Mouse (Mus musculus): ENCODE data around the gene Cyp24a1. TPM values are rescaled to one million over a fixed set of nuclear protein-coding genes. Genes with fewer than 3 reads are reported as not detected.

Gene Cyp24a1
- total and polyA plus RNA-seq, 3 experiments: not detected

DNA sequence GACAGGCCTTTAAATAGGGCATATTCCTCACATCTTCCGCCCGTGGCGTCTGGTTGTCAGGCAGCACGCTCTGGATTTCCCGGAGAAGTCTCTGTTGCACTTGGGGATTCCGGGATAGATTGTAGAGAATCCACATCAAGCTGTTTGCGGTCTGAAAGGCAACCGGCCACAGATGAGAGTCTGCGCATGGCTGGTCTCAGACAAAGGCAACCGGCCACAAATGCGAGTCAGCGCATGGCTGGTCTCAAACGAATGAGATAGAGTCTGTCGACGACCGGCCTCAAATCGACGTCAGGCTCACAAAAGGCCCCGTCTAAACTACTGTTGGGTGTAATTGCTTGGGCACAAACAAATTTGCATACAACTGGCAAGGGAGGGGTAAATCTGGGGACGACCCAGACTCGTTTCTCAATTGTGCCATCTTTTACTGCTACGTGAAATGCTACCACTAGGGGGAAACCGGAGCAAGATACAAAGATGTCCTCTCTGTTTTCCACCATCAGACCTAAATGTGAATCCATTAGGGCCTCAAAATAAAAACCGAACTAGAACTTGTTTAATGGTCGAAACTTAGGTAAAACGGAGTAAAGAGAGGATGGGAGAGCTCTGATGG, 8.9 kb downstream of the Cyp24a1 start:
- no peak for DNase-seq (ENCODE audit: low spot score)
- peaks cover 70% of the 10 kb centered on the region for H3K9me3 ChIP-seq (replicated peaks)
- no peaks in the 10 kb centered on the region for H3K4me1 ChIP-seq (ENCODE audit: insufficient read depth, low read depth, low read length)
- no peak for ATAC-seq (ENCODE audit: extremely low read depth, insufficient number of reproducible peaks, low FRiP score, poor library complexity, severe bottlenecking)
- no peak for TF ChIP-seq GATA2 (IDR thresholded peaks at IDR 0.05; ENCODE audit: borderline replicate concordance, low read depth, low read length)
- TF ChIP-seq TAL1 (conservative IDR thresholded peaks at IDR 0.05; ENCODE audit: low read depth, low read length): no peak
- TF ChIP-seq GATA1 (IDR thresholded peaks at IDR 0.05; ENCODE audit: borderline replicate concordance, low read length): no peak
- TF ChIP-seq POLR2AphosphoS5 (IDR thresholded peaks at IDR 0.05; ENCODE audit: insufficient replicate concordance, low read depth, low read length): no peak
- TF ChIP-seq CTCF (IDR thresholded peaks at IDR 0.05; ENCODE audit: low read depth, low read length): no peak
- no peaks in the 10 kb centered on the region for H3K27me3 ChIP-seq (ENCODE audit: insufficient read depth, low read length)
- no peaks in the 10 kb centered on the region for H3K36me3 ChIP-seq (replicated peaks)
- H3K4me3 ChIP-seq (ENCODE audit: low read depth, low read length): no peak overlapping the region

GRCm38 (mm10) chr2:170487202-170487601, 9.7 kb downstream of the Cyp24a1 start:
- Histone ChIP-seq H3K4me1 (ENCODE audit: insufficient read depth, low read depth, low read length) (no peaks in the 10 kb centered on the region), H3K4me3 (ENCODE audit: low read depth, low read length) (no peak overlapping the region), H3K36me3 (replicated peaks) (no peaks in the 10 kb centered on the region), H3K9me3 (replicated peaks) (peaks cover 66% of the 10 kb centered on the region), H3K27me3 (ENCODE audit: insufficient read depth, low read length) (no peaks in the 10 kb centered on the region)
- TF ChIP-seq POLR2AphosphoS5 (IDR thresholded peaks at IDR 0.05; ENCODE audit: insufficient replicate concordance, low read depth, low read length) (no peak), GATA1 (IDR thresholded peaks at IDR 0.05; ENCODE audit: borderline replicate concordance, low read length) (no peak)
- DNase-seq (ENCODE audit: low spot score): no peak
- ATAC-seq (ENCODE audit: extremely low read depth, insufficient number of reproducible peaks, low FRiP score, poor library complexity, severe bottlenecking): no peak

DNA sequence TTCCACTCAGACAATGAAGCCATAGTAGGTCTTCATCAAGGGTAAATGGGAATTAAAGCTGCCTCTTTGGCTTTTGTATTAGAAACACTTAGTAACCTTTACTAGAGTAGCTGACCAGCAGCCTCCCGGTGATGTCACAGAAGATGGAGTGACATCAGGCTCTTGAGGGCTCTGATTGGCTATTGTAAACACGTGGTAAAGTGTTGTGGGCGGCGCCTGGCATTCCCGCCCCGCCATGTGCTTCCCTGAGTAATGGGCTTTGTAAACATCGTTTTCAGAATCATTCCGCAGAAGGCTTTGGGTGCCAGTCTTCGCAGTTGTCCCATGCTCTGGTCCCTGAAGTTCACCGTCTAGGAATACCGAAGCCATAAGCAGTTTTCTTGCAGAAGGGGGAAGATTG, 13.0 kb downstream of the Cyp24a1 start:
- H3K4me1 ChIP-seq (ENCODE audit: insufficient read depth, low read depth, low read length): no peaks in the 10 kb centered on the region
- H3K36me3 ChIP-seq (replicated peaks): no peaks in the 10 kb centered on the region
- H3K27me3 ChIP-seq (ENCODE audit: insufficient read depth, low read length): no peaks in the 10 kb centered on the region
- peaks cover 71% of the 10 kb centered on the region for H3K9me3 ChIP-seq (replicated peaks)
- TF ChIP-seq POLR2AphosphoS5 (IDR thresholded peaks at IDR 0.05; ENCODE audit: insufficient replicate concordance, low read depth, low read length) (no peak), GATA2 (IDR thresholded peaks at IDR 0.05; ENCODE audit: borderline replicate concordance, low read depth, low read length) (no peak), GATA1 (IDR thresholded peaks at IDR 0.05; ENCODE audit: borderline replicate concordance, low read length) (no peak), TAL1 (conservative IDR thresholded peaks at IDR 0.05; ENCODE audit: low read depth, low read length) (no peak), CTCF (IDR thresholded peaks at IDR 0.05; ENCODE audit: low read depth, low read length) (no peak)
- no peak overlapping the region for H3K4me3 ChIP-seq (ENCODE audit: low read depth, low read length)
- no peak for DNase-seq (ENCODE audit: low spot score)
- ATAC-seq (ENCODE audit: extremely low read depth, insufficient number of reproducible peaks, low FRiP score, poor library complexity, severe bottlenecking): no peak

- TF ChIP-seq TAL1 (conservative IDR thresholded peaks at IDR 0.05; ENCODE audit: low read depth, low read length) (no peak), GATA2 (IDR thresholded peaks at IDR 0.05; ENCODE audit: borderline replicate concordance, low read depth, low read length) (no peak), CTCF (IDR thresholded peaks at IDR 0.05; ENCODE audit: low read depth, low read length) (no peak), POLR2AphosphoS5 (IDR thresholded peaks at IDR 0.05; ENCODE audit: insufficient replicate concordance, low read depth, low read length) (no peak), GATA1 (IDR thresholded peaks at IDR 0.05; ENCODE audit: borderline replicate concordance, low read length) (no peak)
- ATAC-seq (ENCODE audit: extremely low read depth, insufficient number of reproducible peaks, low FRiP score, poor library complexity, severe bottlenecking): no peak
- H3K27me3 ChIP-seq (ENCODE audit: insufficient read depth, low read length): no peaks in the 10 kb centered on the region
These were observed 14.9 kb downstream of the Cyp24a1 start for GRCm38 (mm10) chr2:170482019-170482540.

GRCm38 (mm10) chr2:170476643-170477042, 20.3 kb downstream of the Cyp24a1 start:
- H3K27me3 ChIP-seq (ENCODE audit: insufficient read depth, low read length): no peaks in the 10 kb centered on the region
- no peaks in the 10 kb centered on the region for H3K4me1 ChIP-seq (ENCODE audit: insufficient read depth, low read depth, low read length)
- DNase-seq (ENCODE audit: low spot score) (no peak), ATAC-seq (ENCODE audit: extremely low read depth, insufficient number of reproducible peaks, low FRiP score, poor library complexity, severe bottlenecking) (no peak)
- H3K36me3 ChIP-seq (replicated peaks): no peaks in the 10 kb centered on the region
- TF ChIP-seq GATA2 (IDR thresholded peaks at IDR 0.05; ENCODE audit: borderline replicate concordance, low read depth, low read length) (no peak), GATA1 (IDR thresholded peaks at IDR 0.05; ENCODE audit: borderline replicate concordance, low read length) (no peak), TAL1 (conservative IDR thresholded peaks at IDR 0.05; ENCODE audit: low read depth, low read length) (no peak), CTCF (IDR thresholded peaks at IDR 0.05; ENCODE audit: low read depth, low read length) (no peak), POLR2AphosphoS5 (IDR thresholded peaks at IDR 0.05; ENCODE audit: insufficient replicate concordance, low read depth, low read length) (no peak)
- H3K4me3 ChIP-seq (ENCODE audit: low read depth, low read length): no peak overlapping the region
- H3K9me3 ChIP-seq (replicated peaks): peaks cover 54% of the 10 kb centered on the region

More at GRCm38 (mm10) chr2:170482019-170482540, 14.9 kb downstream of the Cyp24a1 start:
- peaks cover 62% of the 10 kb centered on the region for H3K9me3 ChIP-seq (replicated peaks)
- no peaks in the 10 kb centered on the region for H3K36me3 ChIP-seq (replicated peaks)
- no peak overlapping the region for H3K4me3 ChIP-seq (ENCODE audit: low read depth, low read length)
- DNase-seq (ENCODE audit: low spot score): no peak
- no peaks in the 10 kb centered on the region for H3K4me1 ChIP-seq (ENCODE audit: insufficient read depth, low read depth, low read length)

DNA sequence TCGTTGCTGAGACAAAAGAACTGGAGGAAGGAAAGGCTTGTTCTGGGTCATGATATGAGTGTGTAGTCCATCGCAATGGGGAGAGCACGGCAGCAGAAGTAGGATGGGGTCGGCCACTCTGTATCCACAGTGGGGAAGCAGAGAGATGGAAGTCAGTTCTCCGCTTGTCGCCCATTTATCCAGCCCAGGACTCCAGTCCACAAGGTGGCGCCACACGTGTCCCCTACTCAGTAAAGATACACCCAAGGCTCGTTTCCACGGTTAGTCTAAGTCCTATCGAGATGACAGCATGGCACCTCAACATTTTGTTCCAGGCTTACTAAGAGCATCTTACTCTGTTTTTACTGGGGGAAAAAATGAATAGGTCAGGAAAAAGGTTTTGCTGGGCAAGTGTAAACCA, 20.7 kb downstream of the Cyp24a1 start:
- H3K4me3 ChIP-seq (ENCODE audit: low read depth, low read length): no peak overlapping the region
- H3K36me3 ChIP-seq (replicated peaks): no peaks in the 10 kb centered on the region
- TF ChIP-seq TAL1 (conservative IDR thresholded peaks at IDR 0.05; ENCODE audit: low read depth, low read length) (no peak), GATA1 (IDR thresholded peaks at IDR 0.05; ENCODE audit: borderline replicate concordance, low read length) (no peak), CTCF (IDR thresholded peaks at IDR 0.05; ENCODE audit: low read depth, low read length) (no peak), GATA2 (IDR thresholded peaks at IDR 0.05; ENCODE audit: borderline replicate concordance, low read depth, low read length) (no peak), POLR2AphosphoS5 (IDR thresholded peaks at IDR 0.05; ENCODE audit: insufficient replicate concordance, low read depth, low read length) (no peak)
- peaks cover 54% of the 10 kb centered on the region for H3K9me3 ChIP-seq (replicated peaks)
- no peaks in the 10 kb centered on the region for H3K27me3 ChIP-seq (ENCODE audit: insufficient read depth, low read length)
- no peaks in the 10 kb centered on the region for H3K4me1 ChIP-seq (ENCODE audit: insufficient read depth, low read depth, low read length)
- DNase-seq (ENCODE audit: low spot score) (no peak), ATAC-seq (ENCODE audit: extremely low read depth, insufficient number of reproducible peaks, low FRiP score, poor library complexity, severe bottlenecking) (no peak)
